Comparison of ENCODE assay signal across 7 mouse cellular contexts in genomic region chr3:89419571-89419970, GRCm38 (mm10). TPM values are rescaled to one million over a fixed set of nuclear protein-coding genes. Genes with fewer than 3 reads are reported as not detected.
DNase-seq lines count a peak whose midpoint lies in the region; ATAC-seq lines count a peak whose summit lies in the region.

No protein-coding gene starts in this region.

- peak; percentile 90 for DNase-seq in ZHBTc4 (ENCODE audit: low read depth, low spot score)
- peak; percentile 67 for DNase-seq in embryo, embryonic 10.5 days (ENCODE audit: low spot score)
- peak; percentile 82 for DNase-seq in lung, postnatal 25 days (ENCODE audit: low spot score)
- DNase-seq in urinary bladder, postnatal 36 days (ENCODE audit: low spot score in 2 of 2) = peak; percentile 31 to 70
- DNase-seq in cerebellum, adult 18-20 months = no peak

- 2% methylated on average over 9 of the region's 9 CpGs for WGBS in heart, embryonic 13.5 days
- WGBS in kidney, embryonic 16.5 days = 1% methylated on average over 9 of the region's 9 CpGs

- no peaks in the 10 kb centered on the region for H3K27me3 ChIP-seq in heart, embryonic 13.5 days (replicated peaks)
- no peaks in the 10 kb centered on the region for H3K27me3 ChIP-seq in kidney, embryonic 16.5 days (ENCODE audit: insufficient read depth, low read length)

- H3K27ac ChIP-seq in heart, embryonic 13.5 days (replicated peaks) = peak overlapping the region; percentile 98
- peak overlapping the region; percentile 100 for H3K27ac ChIP-seq in kidney, embryonic 16.5 days (ENCODE audit: low read length)

- no peaks in the 10 kb centered on the region for H3K9me3 ChIP-seq in heart, embryonic 13.5 days
- H3K9me3 ChIP-seq in kidney, embryonic 16.5 days (ENCODE audit: low read length) = no peaks in the 10 kb centered on the region

- H3K36me3 ChIP-seq in heart, embryonic 13.5 days = peaks cover 34% of the 10 kb centered on the region
- peaks cover 20% of the 10 kb centered on the region for H3K36me3 ChIP-seq in kidney, embryonic 16.5 days (ENCODE audit: insufficient read depth, low read length)

- peak overlapping the region; percentile 84 for H3K4me2 ChIP-seq in heart, embryonic 13.5 days
- peak overlapping the region; percentile 88 for H3K4me2 ChIP-seq in kidney, embryonic 16.5 days (replicated peaks; ENCODE audit: low read depth, low read length)

- H3K4me3 ChIP-seq in heart, embryonic 13.5 days = peak overlapping the region; percentile 74
- peak overlapping the region; percentile 62 for H3K4me3 ChIP-seq in kidney, embryonic 16.5 days (ENCODE audit: low read length)

- peak overlapping the region; percentile 85 for H3K9ac ChIP-seq in heart, embryonic 13.5 days
- peak overlapping the region; percentile 91 for H3K9ac ChIP-seq in kidney, embryonic 16.5 days (replicated peaks; ENCODE audit: low read length)

- ATAC-seq in heart, embryonic 13.5 days (ENCODE audit: extremely low read depth, insufficient number of reproducible peaks, low FRiP score, low TSS enrichment) = no peak
- ATAC-seq in kidney, embryonic 16.5 days (ENCODE audit: low FRiP score, low TSS enrichment) = no peak

- H3K4me1 ChIP-seq in heart, embryonic 13.5 days = peaks cover 63% of the 10 kb centered on the region
- peaks cover 49% of the 10 kb centered on the region for H3K4me1 ChIP-seq in kidney, embryonic 16.5 days (ENCODE audit: insufficient read depth, low read length)

RNA-seq across cellular contexts. Expression of gene Shc1, which starts 1.3 kb away (rescaled TPM):
- polyA plus RNA-seq in heart, embryonic 13.5 days (2015; fragmentation: Nextera tagmentation; extraction: Ambion mirVana) = 63.4 and 66.1 TPM in 2 replicates
- 115 and 118 TPM in 2 replicates for polyA plus RNA-seq in kidney, embryonic 16.5 days (2015; fragmentation: Nextera tagmentation; extraction: Ambion mirVana)

RNA-seq across cellular contexts. Expression of gene Cks1b, which starts 1.4 kb away (rescaled TPM):
- polyA plus RNA-seq in heart, embryonic 13.5 days (2015; fragmentation: Nextera tagmentation; extraction: Ambion mirVana) = 339 and 400 TPM in 2 replicates
- polyA plus RNA-seq in kidney, embryonic 16.5 days (2015; fragmentation: Nextera tagmentation; extraction: Ambion mirVana) = 483 and 495 TPM in 2 replicates

RNA-seq across cellular contexts. Expression of gene Flad1, which starts 7.9 kb away (rescaled TPM):
- 30.3 and 32.0 TPM in 2 replicates for polyA plus RNA-seq in heart, embryonic 13.5 days (2015; fragmentation: Nextera tagmentation; extraction: Ambion mirVana)
- polyA plus RNA-seq in kidney, embryonic 16.5 days (2015; fragmentation: Nextera tagmentation; extraction: Ambion mirVana) = 35.0 and 39.3 TPM in 2 replicates

RNA-seq across cellular contexts. Expression of gene Pygo2, which starts 10.4 kb away (rescaled TPM):
- 24.3 and 24.8 TPM in 2 replicates for polyA plus RNA-seq in heart, embryonic 13.5 days (2015; fragmentation: Nextera tagmentation; extraction: Ambion mirVana)
- 38.9 and 41.2 TPM in 2 replicates for polyA plus RNA-seq in kidney, embryonic 16.5 days (2015; fragmentation: Nextera tagmentation; extraction: Ambion mirVana)

RNA-seq across cellular contexts. Expression of gene Pbxip1, which starts 16.9 kb away (rescaled TPM):
- polyA plus RNA-seq in heart, embryonic 13.5 days (2015; fragmentation: Nextera tagmentation; extraction: Ambion mirVana) = 61.3 and 64.1 TPM in 2 replicates
- 47.5 and 51.7 TPM in 2 replicates for polyA plus RNA-seq in kidney, embryonic 16.5 days (2015; fragmentation: Nextera tagmentation; extraction: Ambion mirVana)

Comparison
In these comparisons a context has a peak if more than half of its experiments do, and no peak if none do; other contexts are left out.
1. DNase-seq: peak in ZHBTc4 (single experiment), embryo, embryonic 10.5 days (single experiment), lung, postnatal 25 days (single experiment) and urinary bladder, postnatal 36 days (2 of 2); none in cerebellum, adult 18-20 months (0 of 2).